Mouse (Mus musculus) midbrain, embryonic 11.5 days (tissue): ENCODE results near the gene Pcdh8. TPM values are rescaled to one million over a fixed set of nuclear protein-coding genes. Genes with fewer than 3 reads are reported as not detected.
A peak's percentile ranks its signal among the peaks of the same experiment; 100 is the strongest.

Source experiments
- ATAC-seq: fragments of 200-750 bp; cut with Nextera tagmentation; 2 replicates; pipeline ENCODE4 v1.8.0; 2017; ENCODE audit warnings: moderate TSS enrichment, moderate library complexity; ENCODE audit not compliant: low FRiP score
- DNase-seq: peaks from one replicate; pipeline ENCODE4 v3.0.0; 2015; ENCODE audit warnings: low spot score; ENCODE audit errors: missing footprints
- H3K27ac ChIP-seq: fragments of 300-500 bp; sonication (generic); 2 replicates; pipeline ENCODE4 v1.5.1; 2014; ENCODE audit warnings: low read depth, low read length
- H3K27me3 ChIP-seq: fragments of 300-500 bp; sonication (generic); 2 replicates; pipeline ENCODE4 v1.6.1; 2014; ENCODE audit warnings: mild to moderate bottlenecking, low read length, moderate library complexity, mixed read lengths; ENCODE audit not compliant: control insufficient read depth, insufficient read depth
- H3K36me3 ChIP-seq: fragments of 300-500 bp; sonication (generic); 2 replicates; pipeline ENCODE4 v1.6.1; 2014; ENCODE audit warnings: mild to moderate bottlenecking, low read length, moderate library complexity, mixed read lengths; ENCODE audit not compliant: control insufficient read depth, insufficient read depth
- H3K4me1 ChIP-seq: fragments of 300-500 bp; sonication (generic); 2 replicates; pipeline ENCODE4 v1.6.1; 2014; ENCODE audit warnings: low read length; ENCODE audit not compliant: control insufficient read depth, insufficient read depth
- H3K4me2 ChIP-seq: fragments of 300-500 bp; sonication (generic); 2 replicates; pipeline ENCODE4 v1.6.1; 2014; ENCODE audit warnings: mild to moderate bottlenecking, moderate library complexity
- H3K4me3 ChIP-seq: fragments of 300-500 bp; sonication (generic); 2 replicates; pipeline ENCODE4 v1.5.1; 2014; ENCODE audit warnings: low read depth, low read length
- H3K9ac ChIP-seq: fragments of 300-500 bp; sonication (generic); 2 replicates; pipeline ENCODE4 v1.6.1; 2014; ENCODE audit warnings: low read length
- H3K9me3 ChIP-seq: fragments of 300-500 bp; sonication (generic); 2 replicates; pipeline ENCODE4 v1.6.1; 2016; ENCODE audit warnings: low read length; ENCODE audit not compliant: control insufficient read depth
- WGBS: fragments of 180-500 bp; shearing (Covaris S2); extraction: QIAGEN DNeasy Blood & Tissue Kit; methylation state at CpG from one replicate; pipeline ENCODE4 v1.1.7; 2014; 5-methylcytosine and 5-hydroxymethylcytosine counted together
- polyA plus RNA-seq: library from polyadenylated mRNA; unstranded; fragments of >200 nt; fragmentation: Nextera tagmentation; extraction: Ambion mirVana; gene quantifications from 2 replicates; pipeline ENCODE4 v1.2.1, GENCODE M21; 2014

Gene Pcdh8
- polyA plus RNA-seq, 1 experiment from 2014 or later: 37.5 TPM

GRCm38 (mm10) chr14:79767601-79768000, 3.5 kb downstream of the Pcdh8 start:
- H3K4me1 ChIP-seq: peaks cover 31% of the 10 kb centered on the region

GRCm38 (mm10) chr14:79765196-79765765, 5.8 kb downstream of the Pcdh8 start:
- no peaks in the 10 kb centered on the region for H3K36me3 ChIP-seq
- peaks cover 24% of the 10 kb centered on the region for H3K27me3 ChIP-seq
- H3K27ac ChIP-seq: no peak overlapping the region
- H3K4me1 ChIP-seq: peaks cover 17% of the 10 kb centered on the region
- H3K4me3 ChIP-seq: no peak overlapping the region
- no peak for ATAC-seq
- 73% methylated on average over 6 of the region's 6 CpGs for WGBS
- no peak overlapping the region for H3K9ac ChIP-seq
- H3K4me2 ChIP-seq: no peak overlapping the region
- DNase-seq: no peak
- H3K9me3 ChIP-seq: no peaks in the 10 kb centered on the region

More at GRCm38 (mm10) chr14:79767601-79768000, 3.5 kb downstream of the Pcdh8 start:
- DNase-seq (peak; percentile 91), ATAC-seq (no peak)
- WGBS: 3% methylated on average over 11 of the region's 11 CpGs
- H3K4me2 ChIP-seq: peak overlapping the region; percentile 84
- no peaks in the 10 kb centered on the region for H3K36me3 ChIP-seq
- peaks cover 28% of the 10 kb centered on the region for H3K27me3 ChIP-seq
- peak overlapping the region; percentile 73; the same call in 1 of the 2 replicates for H3K9ac ChIP-seq
- no peak overlapping the region for H3K27ac ChIP-seq
- no peaks in the 10 kb centered on the region for H3K9me3 ChIP-seq
- H3K4me3 ChIP-seq: peak overlapping the region; percentile 72

GRCm38 (mm10) chr14:79754601-79755222, 16.4 kb downstream of the Pcdh8 start:
- Histone ChIP-seq H3K4me3 (no peak overlapping the region), H3K4me2 (no peak overlapping the region), H3K36me3 (no peaks in the 10 kb centered on the region), H3K27me3 (no peaks in the 10 kb centered on the region), H3K27ac (peak overlapping the region; percentile 37; the same call in 1 of the 2 replicates), H3K9ac (no peak overlapping the region), H3K4me1 (peaks cover 11% of the 10 kb centered on the region), H3K9me3 (no peaks in the 10 kb centered on the region)
- DNase-seq (peak; percentile 93), ATAC-seq (peak; percentile 71)
- 49% methylated on average over 13 of the region's 13 CpGs for WGBS

GRCm38 (mm10) chr14:79754157-79754556, 17.0 kb downstream of the Pcdh8 start:
- H3K4me1 ChIP-seq: peaks cover 11% of the 10 kb centered on the region
- H3K9ac ChIP-seq: no peak overlapping the region
- ATAC-seq (peak; percentile 87), DNase-seq (no peak)
- H3K36me3 ChIP-seq: no peaks in the 10 kb centered on the region
- H3K4me3 ChIP-seq: no peak overlapping the region
- whole genome bisulfite sequencing: 17% methylated on average over 3 of the region's 3 CpGs
- H3K27me3 ChIP-seq: no peaks in the 10 kb centered on the region
- peak overlapping the region; percentile 37; the same call in 1 of the 2 replicates for H3K27ac ChIP-seq
- no peak overlapping the region for H3K4me2 ChIP-seq
- no peaks in the 10 kb centered on the region for H3K9me3 ChIP-seq

- H3K9me3 ChIP-seq: no peaks in the 10 kb centered on the region
- peaks cover 11% of the 10 kb centered on the region for H3K4me1 ChIP-seq
- H3K4me3 ChIP-seq: no peak overlapping the region
- H3K27me3 ChIP-seq: no peaks in the 10 kb centered on the region
- H3K4me2 ChIP-seq: no peak overlapping the region
- H3K27ac ChIP-seq: no peak overlapping the region
- no peaks in the 10 kb centered on the region for H3K36me3 ChIP-seq
- ATAC-seq (peak; percentile 34; the same call in 1 of the 2 replicates), DNase-seq (no peak)
- H3K9ac ChIP-seq: no peak overlapping the region
- WGBS: 76% methylated on average over 7 of the region's 7 CpGs
These were observed 17.4 kb downstream of the Pcdh8 start for GRCm38 (mm10) chr14:79753733-79754132.

- WGBS: 84% methylated on average over 3 of the region's 3 CpGs
These were observed 30.6 kb downstream of the Pcdh8 start for GRCm38 (mm10) chr14:79740515-79740914.

GRCm38 (mm10) chr14:79738441-79738840, 32.7 kb downstream of the Pcdh8 start:
- Histone ChIP-seq H3K9me3 (no peaks in the 10 kb centered on the region), H3K4me3 (no peak overlapping the region), H3K36me3 (no peaks in the 10 kb centered on the region), H3K4me2 (no peak overlapping the region), H3K27ac (no peak overlapping the region), H3K27me3 (no peaks in the 10 kb centered on the region), H3K9ac (no peak overlapping the region), H3K4me1 (no peaks in the 10 kb centered on the region)
- DNase-seq (no peak), ATAC-seq (no peak)
- WGBS: 78% methylated on average over 9 of the region's 9 CpGs

More at GRCm38 (mm10) chr14:79740515-79740914, 30.6 kb downstream of the Pcdh8 start:
- Histone ChIP-seq H3K27ac (no peak overlapping the region), H3K36me3 (no peaks in the 10 kb centered on the region), H3K9me3 (no peaks in the 10 kb centered on the region), H3K4me3 (no peak overlapping the region), H3K4me2 (no peak overlapping the region), H3K9ac (no peak overlapping the region), H3K27me3 (no peaks in the 10 kb centered on the region), H3K4me1 (no peaks in the 10 kb centered on the region)
- ATAC-seq (no peak), DNase-seq (no peak)

- Histone ChIP-seq H3K9ac (no peak overlapping the region), H3K27ac (no peak overlapping the region), H3K9me3 (no peaks in the 10 kb centered on the region), H3K4me2 (no peak overlapping the region), H3K36me3 (no peaks in the 10 kb centered on the region), H3K4me3 (no peak overlapping the region), H3K4me1 (no peaks in the 10 kb centered on the region), H3K27me3 (no peaks in the 10 kb centered on the region)
- 64% methylated on average over 9 of the region's 9 CpGs for WGBS
- ATAC-seq (peak; percentile 56; the same call in 1 of the 2 replicates), DNase-seq (peak; percentile 83)
These were observed 33.3 kb downstream of the Pcdh8 start for GRCm38 (mm10) chr14:79737642-79738379.

GRCm38 (mm10) chr14:79736781-79737180, 34.3 kb downstream of the Pcdh8 start:
- 76% methylated on average over 6 of the region's 6 CpGs for WGBS
- Histone ChIP-seq H3K27ac (no peak overlapping the region), H3K4me1 (no peaks in the 10 kb centered on the region), H3K9me3 (no peaks in the 10 kb centered on the region), H3K4me2 (no peak overlapping the region), H3K36me3 (no peaks in the 10 kb centered on the region), H3K9ac (no peak overlapping the region), H3K27me3 (no peaks in the 10 kb centered on the region), H3K4me3 (no peak overlapping the region)
- no peak for ATAC-seq
- DNase-seq: no peak
